8 mouse cellular contexts compared by ENCODE assay signal in the genomic region with DNA sequence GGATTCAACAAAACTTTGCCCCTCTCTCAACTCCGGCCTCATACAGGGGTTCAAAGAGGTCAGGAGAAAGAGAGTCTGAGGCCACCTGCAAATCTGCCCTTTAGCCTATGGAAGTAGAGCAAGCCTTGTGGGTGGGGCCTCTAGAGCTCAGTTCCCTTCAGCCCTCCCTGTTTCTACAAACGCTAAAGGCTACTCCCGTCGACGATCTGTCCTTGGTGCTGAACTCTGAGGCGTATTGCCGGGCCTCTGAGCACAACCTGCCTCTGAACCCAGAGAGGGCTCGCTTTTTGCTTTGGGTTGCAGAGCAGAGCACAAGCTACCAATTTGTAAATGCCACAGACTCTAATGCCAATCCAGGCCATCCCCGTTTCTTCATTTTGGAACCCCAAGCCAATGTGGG. TPM values are rescaled to one million over a fixed set of nuclear protein-coding genes. Genes with fewer than 3 reads are reported as not detected.
DNase-seq lines count a peak whose midpoint lies in the region.
"Had no signal": no experiment of that assay in that cellular context is flagged by ENCODE, and none has a peak within 500 bp of the region (broad histone marks: within the 10 kb centered on the region; RNA-seq: fewer than 3 reads in every experiment).

No protein-coding gene starts in this region.

- no peaks in the 10 kb centered on the region for H3K36me3 ChIP-seq in limb, embryonic 10.5 days
- no peaks in the 10 kb centered on the region for H3K36me3 ChIP-seq in splenic B cell, adult 2 months (ENCODE audit: control insufficient read depth, insufficient read depth, low read length, poor library complexity, severe bottlenecking)

- 6% methylated on average over 9 of the region's 9 CpGs for WGBS in limb, embryonic 10.5 days

- no peak overlapping the region for H3K27ac ChIP-seq in limb, embryonic 10.5 days

- no peak overlapping the region for H3K4me3 ChIP-seq in limb, embryonic 10.5 days

- DNase-seq in thymus, postnatal 0 days (ENCODE audit: low spot score), result peak; percentile 43
- no peak for DNase-seq in thymus, postnatal 36 days
- peak; percentile 84 for DNase-seq in embryo, embryonic 11 days
- DNase-seq in limb, embryonic 10.5 days (ENCODE audit: low spot score), result peak; percentile 66
- peak; percentile 64 for DNase-seq in splenic B cell, adult 2 months (ENCODE audit: low read depth, low spot score)
- no peak for DNase-seq in layer of hippocampus, postnatal 10 days (ENCODE audit: low spot score in 2 of 2)
- DNase-seq in heart, adult 8-10 months (ENCODE audit: low spot score), result no peak

- H3K27me3 ChIP-seq in limb, embryonic 10.5 days (ENCODE audit: low read depth, poor library complexity, severe bottlenecking), result peaks cover 95% of the 10 kb centered on the region
- no peaks in the 10 kb centered on the region for H3K27me3 ChIP-seq in splenic B cell, adult 2 months (ENCODE audit: control insufficient read depth, insufficient read depth, low read length, poor library complexity, severe bottlenecking)

- no peaks in the 10 kb centered on the region for H3K9me3 ChIP-seq in limb, embryonic 10.5 days (replicated peaks)

- H3K4me1 ChIP-seq in limb, embryonic 10.5 days, result peaks cover 9% of the 10 kb centered on the region

RNA-seq across cellular contexts. Expression of a gene that starts 3.1 kb away (rescaled TPM):
- 0.03 and 0.05 TPM in 2 replicates for polyA plus RNA-seq in thymus, postnatal 0 days (2015; fragmentation: Nextera tagmentation; extraction: Ambion mirVana)
- 0.29 and 0.61 TPM in 2 replicates for polyA plus RNA-seq in limb, embryonic 10.5 days (2016; fragmentation: Nextera tagmentation; extraction: Ambion mirVana)
- total RNA-seq in layer of hippocampus, postnatal 10 days (2021), result 100 to 1,000 TPM; 575 to 578 TPM
- total RNA-seq in heart, adult 8-10 months (2022), result under 1 TPM in 1 of 4 experiments, not detected in 3; 0.13 TPM
- total RNA-seq: neutrophil, adult 5-6 weeks had no signal

RNA-seq across cellular contexts. Expression of a gene that starts 13.5 kb away (rescaled TPM):
- 51.9 and 60.6 TPM in 2 replicates for polyA plus RNA-seq in thymus, postnatal 0 days (2015; fragmentation: Nextera tagmentation; extraction: Ambion mirVana)
- polyA plus RNA-seq in limb, embryonic 10.5 days (2016; fragmentation: Nextera tagmentation; extraction: Ambion mirVana), result 29.6 and 35.9 TPM in 2 replicates
- total RNA-seq in layer of hippocampus, postnatal 10 days (2021), result 10 to 100 TPM; 36.1 to 41.7 TPM
- 1 to 10 TPM; 7.5 to 8.9 (median 8.4) TPM for total RNA-seq in heart, adult 8-10 months (2022)

RNA-seq across cellular contexts. Expression of a gene that starts 21.3 kb away (rescaled TPM):
- polyA plus RNA-seq in thymus, postnatal 0 days (2015; fragmentation: Nextera tagmentation; extraction: Ambion mirVana), result 21.7 and 24.1 TPM in 2 replicates
- polyA plus RNA-seq in limb, embryonic 10.5 days (2016; fragmentation: Nextera tagmentation; extraction: Ambion mirVana), result 20.1 and 27.9 TPM in 2 replicates
- 10 to 100 TPM; 10.5 to 12.0 TPM for total RNA-seq in layer of hippocampus, postnatal 10 days (2021)
- total RNA-seq in heart, adult 8-10 months (2022), result 10 to 100 TPM; 16.7 to 22.7 (median 18.8) TPM

RNA-seq across cellular contexts. Expression of a gene that starts 21.7 kb away (rescaled TPM):
- polyA plus RNA-seq in thymus, postnatal 0 days (2015; fragmentation: Nextera tagmentation; extraction: Ambion mirVana), result 67.0 and 88.3 TPM in 2 replicates
- 45.3 and 49.8 TPM in 2 replicates for polyA plus RNA-seq in limb, embryonic 10.5 days (2016; fragmentation: Nextera tagmentation; extraction: Ambion mirVana)
- 10 to 100 TPM; 39.9 to 46.5 TPM for total RNA-seq in layer of hippocampus, postnatal 10 days (2021)
- 10 to 100 TPM; 17.9 to 23.3 (median 23.2) TPM for total RNA-seq in heart, adult 8-10 months (2022)

RNA-seq across cellular contexts. Expression of a gene that starts 21.9 kb away (rescaled TPM):
- 7.5 and 9.8 TPM in 2 replicates for polyA plus RNA-seq in thymus, postnatal 0 days (2015; fragmentation: Nextera tagmentation; extraction: Ambion mirVana)
- 0.29 and 0.60 TPM in 2 replicates for polyA plus RNA-seq in limb, embryonic 10.5 days (2016; fragmentation: Nextera tagmentation; extraction: Ambion mirVana)
- under 1 TPM; 0.57 to 0.67 TPM for total RNA-seq in layer of hippocampus, postnatal 10 days (2021)
- under 1 TPM in 3 of 4 experiments, not detected in 1; 0.25 to 0.78 (median 0.29) TPM for total RNA-seq in heart, adult 8-10 months (2022)

Comparison
In these comparisons a context has a peak if more than half of its experiments do, and no peak if none do; other contexts are left out.
1. DNase-seq: peak in thymus, postnatal 0 days (single experiment), embryo, embryonic 11 days (single experiment), limb, embryonic 10.5 days (single experiment) and splenic B cell, adult 2 months (single experiment); none in thymus, postnatal 36 days (0 of 2), layer of hippocampus, postnatal 10 days (0 of 2) and heart, adult 8-10 months (single experiment).
2. RNA of a gene that starts 3.1 kb away (total RNA-seq): 575 to 578 TPM in layer of hippocampus, postnatal 10 days; 0.13 TPM in heart, adult 8-10 months; every median in the first group is over 100 times any median in the second.